Mouse (Mus musculus) skeletal muscle tissue, adult 2 months (tissue): ENCODE data around the gene Spc24.

Source experiments
- DNase-seq: peaks from one replicate; pipeline ENCODE4 v3.0.0-alpha.2; 2012; ENCODE audit warnings: low read depth, low spot score

Gene Spc24

DNA sequence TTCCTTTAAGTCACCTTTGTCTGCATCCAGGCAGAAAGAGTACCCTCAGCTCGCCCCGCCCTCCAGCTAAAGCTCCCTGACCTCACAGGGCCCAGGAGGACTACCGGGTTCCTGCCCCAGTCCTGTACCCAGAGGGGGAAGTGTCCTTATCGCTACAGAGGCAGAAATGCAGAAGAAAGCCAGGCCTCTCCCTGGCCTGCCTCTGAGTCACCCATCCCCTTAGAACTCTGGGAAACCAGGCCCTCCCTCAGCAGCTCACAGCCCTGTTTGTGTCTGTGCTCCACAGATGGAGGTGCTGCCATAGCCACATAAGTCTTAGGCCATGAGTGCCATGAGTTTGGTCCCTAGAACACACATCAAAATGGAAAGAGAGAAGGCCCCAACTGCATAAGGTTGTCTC lies 44.8 kb downstream of the Spc24 start:
- peak; percentile 32 for DNase-seq

DNA sequence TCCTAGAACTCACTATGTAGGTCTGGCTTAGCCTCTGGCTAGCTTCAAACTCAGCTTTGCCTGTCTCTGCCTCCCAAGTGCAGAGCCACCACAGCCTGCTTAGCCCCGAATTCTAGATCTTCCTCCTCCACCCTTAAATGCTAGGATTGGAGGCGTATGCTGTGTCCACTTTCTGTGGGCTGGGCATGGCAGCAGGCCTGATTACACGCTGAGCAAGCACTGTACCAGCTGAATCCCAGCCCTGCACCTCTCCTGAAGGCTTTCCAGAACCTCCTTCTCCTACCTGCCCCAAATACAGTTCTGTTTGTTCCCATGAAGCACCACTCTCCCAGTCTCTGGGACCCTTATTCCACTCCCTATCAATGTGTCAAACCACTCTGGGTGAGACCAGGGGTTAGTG lies 50.8 kb downstream of the Spc24 start:
- DNase-seq: no peak

DNA sequence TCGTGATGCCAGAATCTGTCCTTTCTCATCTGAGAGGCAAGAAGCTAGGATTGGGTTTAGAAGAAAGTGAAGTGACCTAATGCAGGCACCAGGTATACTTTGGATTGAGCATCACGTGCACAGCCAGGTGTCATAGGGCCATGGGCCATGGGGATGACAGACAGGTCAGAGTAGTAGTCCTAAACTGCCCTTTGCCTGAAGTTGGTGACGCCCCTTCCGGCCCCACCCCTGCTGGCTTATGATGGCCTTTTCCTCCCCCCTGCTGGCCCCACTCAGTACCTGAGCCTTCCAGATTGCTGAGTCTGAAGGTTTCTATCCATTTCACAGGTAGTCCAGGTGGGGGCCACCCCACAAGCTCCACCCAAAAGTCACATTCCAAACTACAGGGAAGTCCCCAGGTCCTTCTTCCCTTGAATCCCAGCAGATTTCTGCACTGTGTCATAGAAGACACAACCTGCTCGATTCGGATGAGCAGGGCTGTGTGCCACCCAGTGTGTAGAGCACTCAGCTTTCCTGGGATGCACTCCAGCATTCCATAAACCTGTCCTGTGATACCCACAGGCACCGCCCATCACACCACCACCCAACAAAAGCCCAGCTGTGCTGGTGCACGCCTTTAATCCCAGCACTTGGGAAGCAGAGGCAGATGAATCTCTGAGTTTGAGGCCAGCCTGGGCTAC lies 53.4 kb downstream of the Spc24 start:
- no peak for DNase-seq

DNA sequence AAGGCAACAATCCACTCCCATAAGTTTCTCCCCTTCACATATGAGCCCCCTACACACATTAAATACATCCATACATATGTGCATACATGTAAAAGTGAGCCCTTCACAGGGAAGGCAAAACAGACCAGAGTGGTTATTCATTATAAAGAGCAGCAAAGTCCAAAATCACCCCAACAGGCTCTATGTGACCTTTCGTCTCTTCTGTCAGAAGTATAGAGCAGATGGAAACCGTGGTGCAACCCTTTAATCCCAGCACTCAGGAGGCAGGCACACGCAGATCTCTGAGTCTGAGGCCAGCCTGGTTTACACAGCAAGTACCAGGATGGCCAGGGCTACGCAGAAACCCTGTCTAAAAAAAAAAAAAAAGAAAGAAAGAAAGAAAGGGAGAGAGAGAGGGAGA lies 54.0 kb downstream of the Spc24 start:
- DNase-seq: no peak
